Mouse (Mus musculus) liver, adult 2 months (tissue): ENCODE results near the gene Hrh1.

Experiments
- CTCF ChIP-seq: fragments of 200-500 bp; IDR thresholded peaks from 2 replicates; pipeline ENCODE4 v1.5.1; 2011; ENCODE audit warnings: low read depth, low read length, control low read depth
- POLR2A ChIP-seq: fragments of 200-500 bp; IDR thresholded peaks from 2 replicates; pipeline ENCODE4 v1.6.1; 2011; ENCODE audit warnings: low read length, control low read depth; ENCODE audit not compliant: insufficient read depth; ENCODE audit errors: extremely low read depth

DNA sequence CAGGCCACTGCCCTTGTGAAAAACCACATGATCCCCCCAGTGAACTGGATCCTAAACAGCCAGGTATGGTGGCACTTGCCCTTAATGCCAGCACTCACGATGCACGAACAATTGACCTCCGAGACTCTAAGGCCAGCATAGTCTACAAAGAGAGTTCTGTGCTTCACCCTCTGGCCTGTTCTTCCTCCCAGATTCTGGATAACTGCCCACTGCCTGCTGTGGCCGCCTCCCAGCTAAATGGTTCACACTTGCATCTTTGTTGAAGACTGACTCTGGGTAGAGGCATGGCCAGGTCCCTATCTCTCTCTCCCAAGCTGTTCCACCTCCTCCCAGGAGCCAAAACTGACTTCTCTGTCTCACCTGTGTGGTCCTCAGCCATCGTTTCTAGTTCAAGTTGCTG, 36.8 kb downstream of the Hrh1 start:
- TF ChIP-seq POLR2A (no peak), CTCF (no peak)
